Mouse (Mus musculus) ES-Bruce4 (cell line): ENCODE measurements at regions not wholly inside any gene's neighbourhood (a gene's known extent, or its start where the extent isn't known, plus 50 kb on each side); places are given as distances from the start of the nearest gene placed in this dataset.

Experiments used
- H3K27ac ChIP-seq: 2 replicates; pipeline ENCODE4 v1.5.1; 2012; ENCODE audit warnings: low read length, inconsistent platforms; ENCODE audit not compliant: insufficient read depth
- H3K27me3 ChIP-seq: 2 replicates; pipeline ENCODE4 v1.6.1; 2012; ENCODE audit warnings: mild to moderate bottlenecking, low read length, inconsistent platforms; ENCODE audit not compliant: control insufficient read depth, poor library complexity, insufficient read depth, severe bottlenecking
- H3K36me3 ChIP-seq: 2 replicates; pipeline ENCODE4 v1.6.1; 2012; ENCODE audit warnings: inconsistent platforms, mild to moderate bottlenecking, low read length, moderate library complexity; ENCODE audit not compliant: control insufficient read depth, poor library complexity, insufficient read depth, severe bottlenecking
- H3K4me1 ChIP-seq: one replicate; pipeline ENCODE4 v1.8.1; 2011; ENCODE audit warnings: low read length; ENCODE audit not compliant: control insufficient read depth, insufficient read depth
- H3K4me3 ChIP-seq: 2 replicates; pipeline ENCODE4 v1.5.1; 2011; ENCODE audit warnings: low read depth, mild to moderate bottlenecking, low read length
- H3K9ac ChIP-seq: 2 replicates; pipeline ENCODE4 v1.6.1; 2012; ENCODE audit warnings: low read depth, mild to moderate bottlenecking, inconsistent platforms; ENCODE audit not compliant: poor library complexity, severe bottlenecking
- H3K9me3 ChIP-seq: replicated peaks from 2 replicates; pipeline ENCODE4 v1.6.1; 2012; ENCODE audit warnings: mild to moderate bottlenecking, low read length, inconsistent platforms; ENCODE audit not compliant: control insufficient read depth, poor library complexity, insufficient read depth, severe bottlenecking
- CTCF ChIP-seq: IDR thresholded peaks from one replicate; pipeline ENCODE4 v1.8.1; 2011; ENCODE audit warnings: low read depth, low read length
- EP300 ChIP-seq: IDR thresholded peaks from 2 replicates; pipeline ENCODE4 v1.6.1; 2011; ENCODE audit warnings: low read depth, low read length; ENCODE audit not compliant: insufficient read depth
- POLR2A ChIP-seq: IDR thresholded peaks from one replicate; pipeline ENCODE4 v1.8.1; 2011; ENCODE audit warnings: low read length; ENCODE audit not compliant: insufficient read depth

DNA sequence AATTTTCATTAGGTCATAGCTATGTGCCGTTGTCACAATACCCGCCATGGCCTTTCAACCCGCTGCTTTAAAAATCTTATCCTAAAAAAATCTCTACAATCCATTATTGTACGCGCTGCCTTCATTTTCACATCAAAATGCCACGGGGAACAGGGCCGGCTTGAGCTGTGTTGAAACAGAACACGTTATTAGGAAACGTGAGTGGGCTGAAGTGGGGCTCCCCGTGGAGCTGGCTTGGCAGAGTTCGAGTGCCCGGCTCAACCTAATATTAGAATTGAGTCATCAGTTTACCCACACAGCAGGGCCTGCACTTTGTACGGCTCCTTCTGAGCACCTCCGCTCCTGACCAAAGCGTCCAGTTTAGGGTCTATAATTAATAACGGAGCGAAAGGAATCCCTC is 163.5 kb downstream of the Twistnb start:
- Histone ChIP-seq H3K4me3 (no peak overlapping the region), H3K4me1 (no peaks in the 10 kb centered on the region), H3K9me3 (no peaks in the 10 kb centered on the region), H3K36me3 (no peaks in the 10 kb centered on the region), H3K9ac (no peak overlapping the region), H3K27ac (no peak overlapping the region), H3K27me3 (no peaks in the 10 kb centered on the region)
- TF ChIP-seq CTCF, result no peak
- no peak for TF ChIP-seq EP300
- TF ChIP-seq POLR2A, result no peak

DNA sequence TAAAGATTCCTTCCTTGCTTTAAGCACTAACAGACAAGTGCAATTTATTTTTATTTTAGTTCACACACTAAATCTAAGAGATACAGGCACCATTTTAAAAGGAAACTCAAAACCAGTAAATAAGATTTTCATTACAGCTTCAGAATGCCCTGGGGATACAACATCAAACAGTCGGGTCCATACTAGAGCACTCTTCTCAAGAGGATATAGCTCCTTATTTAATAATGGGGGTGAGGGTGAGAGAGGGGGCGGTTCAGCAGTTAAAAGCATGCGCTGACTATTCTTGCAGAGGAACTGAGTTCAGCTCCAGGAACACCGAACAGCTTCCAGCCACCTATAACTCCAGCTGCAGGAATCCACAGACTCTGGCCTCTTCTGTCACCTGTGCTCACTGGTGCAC is 164.2 kb downstream of the Twistnb start:
- H3K36me3 ChIP-seq, result no peaks in the 10 kb centered on the region
- H3K27ac ChIP-seq, result no peak overlapping the region
- TF ChIP-seq EP300, result no peak
- no peak for TF ChIP-seq POLR2A
- no peak for TF ChIP-seq CTCF
- H3K9ac ChIP-seq, result no peak overlapping the region
- no peak overlapping the region for H3K4me3 ChIP-seq
- no peaks in the 10 kb centered on the region for H3K9me3 ChIP-seq
- no peaks in the 10 kb centered on the region for H3K4me1 ChIP-seq
- no peaks in the 10 kb centered on the region for H3K27me3 ChIP-seq

DNA sequence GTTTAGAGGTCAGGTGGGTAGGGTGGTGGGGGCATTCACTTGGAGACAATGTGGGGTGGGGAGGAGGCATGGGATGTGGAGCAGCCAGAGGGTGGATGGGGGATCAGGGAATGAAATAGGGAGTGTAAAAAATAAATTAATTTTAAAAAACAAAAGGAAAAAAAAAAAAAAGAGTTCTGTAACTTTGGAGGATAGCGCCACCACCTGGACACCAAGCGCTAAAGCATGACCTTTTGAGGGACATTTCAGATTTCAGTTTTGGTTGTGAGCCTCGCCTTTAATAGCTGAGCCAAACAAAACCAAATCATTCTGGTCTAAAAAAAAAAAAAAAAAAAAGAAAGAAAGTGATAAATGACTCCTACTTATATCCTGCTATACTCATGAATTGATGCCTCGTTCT is 176.0 kb downstream of the Twistnb start:
- Histone ChIP-seq H3K9me3 (no peaks in the 10 kb centered on the region), H3K4me3 (no peak overlapping the region), H3K4me1 (no peaks in the 10 kb centered on the region), H3K27me3 (no peaks in the 10 kb centered on the region; the same call in none of the 2 replicates), H3K27ac (no peak overlapping the region), H3K9ac (no peak overlapping the region), H3K36me3 (no peaks in the 10 kb centered on the region)
- TF ChIP-seq POLR2A, result no peak
- TF ChIP-seq CTCF, result no peak
- TF ChIP-seq EP300, result no peak

DNA sequence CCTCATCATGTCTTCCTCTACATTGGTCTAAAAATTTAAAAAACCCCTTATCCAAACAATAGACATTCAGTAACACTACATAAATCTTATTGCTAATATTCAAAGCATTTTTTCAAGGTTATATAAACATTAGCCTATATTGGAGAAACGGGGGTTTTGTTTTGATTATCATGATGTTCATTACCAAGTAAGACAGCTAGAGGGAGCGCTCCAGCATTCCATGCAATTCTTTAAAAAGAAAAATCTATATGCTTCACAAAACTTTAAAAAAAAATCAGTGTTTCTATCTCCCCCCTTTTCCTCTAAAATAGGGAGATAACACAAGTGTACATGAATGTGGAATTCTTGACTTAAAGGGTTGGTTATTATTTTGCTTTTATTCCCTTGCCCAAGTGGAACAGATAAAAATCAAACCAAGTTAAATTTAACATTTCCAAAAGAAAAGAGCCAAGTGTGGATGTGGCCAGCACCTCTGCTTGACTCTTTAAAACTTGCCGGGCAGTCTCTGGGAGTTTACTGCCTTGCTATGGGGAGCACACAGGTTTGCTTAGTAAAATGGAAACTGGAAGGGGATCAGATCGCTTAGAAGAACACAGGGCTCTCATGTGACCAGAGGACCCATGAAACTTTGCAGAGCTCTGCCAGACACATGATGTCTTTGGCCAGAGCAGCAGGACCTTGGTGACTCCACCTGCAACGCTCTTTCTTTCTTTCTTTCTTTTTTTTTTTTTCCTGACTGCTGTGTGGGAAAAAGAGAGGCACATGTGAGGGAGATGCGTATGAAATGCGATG is 178.6 kb downstream of the Twistnb start:
- H3K9me3 ChIP-seq, result no peaks in the 10 kb centered on the region
- H3K9ac ChIP-seq, result no peak overlapping the region
- no peaks in the 10 kb centered on the region for H3K36me3 ChIP-seq
- H3K4me3 ChIP-seq, result no peak overlapping the region
- H3K27ac ChIP-seq, result no peak overlapping the region
- no peak for TF ChIP-seq EP300
- TF ChIP-seq CTCF, result no peak
- TF ChIP-seq POLR2A, result no peak
- H3K27me3 ChIP-seq, result no peaks in the 10 kb centered on the region; the same call in none of the 2 replicates
- no peaks in the 10 kb centered on the region for H3K4me1 ChIP-seq

DNA sequence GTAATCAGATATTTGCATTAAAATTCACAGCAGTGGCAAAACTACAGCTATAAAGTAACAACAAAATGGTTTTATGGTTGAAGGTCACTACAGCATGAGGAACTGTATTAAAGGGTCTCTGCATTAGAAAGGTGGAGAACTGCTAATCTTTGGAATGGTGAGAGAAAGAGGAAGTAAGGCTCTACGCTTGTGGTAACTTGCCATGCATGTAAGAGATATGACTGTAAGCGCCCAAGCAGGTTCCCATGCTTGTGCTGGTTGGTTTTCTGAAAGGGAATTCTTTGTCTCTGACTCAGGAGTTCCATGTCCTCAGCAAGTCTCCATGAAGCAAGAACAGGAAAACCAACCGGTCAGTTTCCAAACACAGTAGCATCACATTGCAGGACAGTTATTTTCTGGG is 182.9 kb downstream of the Twistnb start:
- no peak overlapping the region for H3K27ac ChIP-seq
- no peak overlapping the region for H3K4me3 ChIP-seq
- H3K27me3 ChIP-seq, result no peaks in the 10 kb centered on the region
- H3K36me3 ChIP-seq, result no peaks in the 10 kb centered on the region
- H3K9me3 ChIP-seq, result no peaks in the 10 kb centered on the region
- TF ChIP-seq CTCF, result no peak
- no peak for TF ChIP-seq EP300
- TF ChIP-seq POLR2A, result no peak
- no peaks in the 10 kb centered on the region for H3K4me1 ChIP-seq
- no peak overlapping the region for H3K9ac ChIP-seq

DNA sequence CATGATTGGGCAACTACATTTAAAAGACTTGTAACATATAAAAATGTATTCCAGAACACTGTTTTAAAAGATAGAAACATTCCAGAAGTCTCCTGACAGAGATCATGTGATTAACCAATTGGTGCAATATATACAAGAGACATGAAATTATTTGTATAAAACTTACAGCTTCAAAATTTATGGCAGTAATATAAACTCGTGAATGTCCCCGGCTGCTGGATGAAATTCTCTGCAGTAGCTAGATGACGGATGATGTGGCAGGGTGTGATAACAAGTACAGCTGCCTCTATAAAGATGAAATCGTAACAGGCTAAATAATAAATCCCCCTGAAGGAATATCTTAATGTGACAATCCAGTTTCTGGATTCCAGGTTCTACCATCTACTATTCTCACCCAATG is 191.0 kb downstream of the Twistnb start:
- TF ChIP-seq EP300 (no peak), CTCF (no peak), POLR2A (no peak)
- Histone ChIP-seq H3K27ac (no peak overlapping the region), H3K27me3 (no peaks in the 10 kb centered on the region), H3K9ac (no peak overlapping the region), H3K36me3 (no peaks in the 10 kb centered on the region), H3K4me3 (no peak overlapping the region), H3K4me1 (no peaks in the 10 kb centered on the region), H3K9me3 (no peaks in the 10 kb centered on the region)
